Mouse (Mus musculus) heart, postnatal 0 days (tissue): ENCODE measurements around the gene Krt32.

Experiments used
- CTCF ChIP-seq: IDR thresholded peaks from 2 replicates; pipeline ENCODE4 v1.5.1; 2016; ENCODE audit warnings: antibody characterized with exemption, control low read depth, low read depth
- EP300 ChIP-seq: IDR thresholded peaks from 2 replicates; pipeline ENCODE4 v1.6.1; 2016; ENCODE audit warnings: antibody characterized with exemption, low read depth

GRCm38 (mm10) chr11:100066236-100067010, 21.6 kb downstream of the Krt32 start:
- TF ChIP-seq CTCF (no peak), EP300 (no peak)
